Mouse (Mus musculus): ENCODE results near the gene Fermt2. TPM values are rescaled to one million over a fixed set of nuclear protein-coding genes. Genes with fewer than 3 reads are reported as not detected.

The Fermt2 gene
- polyA plus RNA-seq (2012; rRNA removed): 16.9 and 17.6 TPM in 2 replicates

GRCm38 (mm10) chr14:45529411-45530363 is at the start of gene Fermt2:
Gene Fermt2 (minus strand): TSS chr14:45530118.
- 1% methylated on average over 111 of the region's 126 CpGs for WGBS
- DNase-seq (ENCODE audit: low read depth, low spot score): no peak

- WGBS: 38% methylated on average over 33 of the region's 33 CpGs
- peak; percentile 29 for DNase-seq (ENCODE audit: low read depth, low spot score)
These were observed 36.4 kb upstream of the Fermt2 start for GRCm38 (mm10) chr14:45566066-45566937.

- 9% methylated on average over 20 of the region's 20 CpGs for WGBS
- no peak for DNase-seq (ENCODE audit: low read depth, low spot score)
These were observed 35.5 kb upstream of the Fermt2 start for GRCm38 (mm10) chr14:45565216-45566065.

GRCm38 (mm10) chr14:45563577-45563976 is 33.7 kb upstream of the Fermt2 start:
- 82% methylated on average over 1 of the region's 1 CpGs for WGBS
- DNase-seq (ENCODE audit: low read depth, low spot score): no peak

GRCm38 (mm10) chr14:45561681-45562080 is 31.8 kb upstream of the Fermt2 start:
- no peak for DNase-seq (ENCODE audit: low read depth, low spot score)
- WGBS: 46% methylated on average over 6 of the region's 6 CpGs

GRCm38 (mm10) chr14:45559018-45559417 is 29.1 kb upstream of the Fermt2 start:
- WGBS: 93% methylated on average over 1 of the region's 1 CpGs
- DNase-seq (ENCODE audit: low read depth, low spot score): no peak

GRCm38 (mm10) chr14:45554336-45554735 is 24.4 kb upstream of the Fermt2 start:
- DNase-seq (ENCODE audit: low read depth, low spot score): no peak
- 63% methylated on average over 6 of the region's 6 CpGs for WGBS

- 42% methylated on average over 2 of the region's 2 CpGs for WGBS
These were observed 23.9 kb upstream of the Fermt2 start for GRCm38 (mm10) chr14:45553854-45554253.

GRCm38 (mm10) chr14:45552431-45552830 is 22.5 kb upstream of the Fermt2 start:
- no peak for DNase-seq (ENCODE audit: low read depth, low spot score)
- WGBS: 79% methylated on average over 4 of the region's 4 CpGs

More at GRCm38 (mm10) chr14:45553854-45554253, 23.9 kb upstream of the Fermt2 start:
- no peak for DNase-seq (ENCODE audit: low read depth, low spot score)

- WGBS: 62% methylated on average over 17 of the region's 17 CpGs
- DNase-seq (ENCODE audit: low read depth, low spot score): no peak
These were observed 21.3 kb upstream of the Fermt2 start for GRCm38 (mm10) chr14:45551121-45551768.

GRCm38 (mm10) chr14:45550010-45550647 is 20.2 kb upstream of the Fermt2 start:
- WGBS: 62% methylated on average over 13 of the region's 13 CpGs

GRCm38 (mm10) chr14:45548118-45548517 is 18.2 kb upstream of the Fermt2 start:
- no peak for DNase-seq (ENCODE audit: low read depth, low spot score)
- 79% methylated on average over 3 of the region's 3 CpGs for WGBS

More at GRCm38 (mm10) chr14:45550010-45550647, 20.2 kb upstream of the Fermt2 start:
- no peak for DNase-seq (ENCODE audit: low read depth, low spot score)

- DNase-seq (ENCODE audit: low read depth, low spot score): no peak
- WGBS: 78% methylated on average over 7 of the region's 7 CpGs
These were observed 15.0 kb upstream of the Fermt2 start for GRCm38 (mm10) chr14:45544905-45545304.

- DNase-seq (ENCODE audit: low read depth, low spot score): no peak
- 56% methylated on average over 5 of the region's 6 CpGs for WGBS
These were observed 14.1 kb upstream of the Fermt2 start for GRCm38 (mm10) chr14:45544026-45544425.

GRCm38 (mm10) chr14:45539659-45540468 is 9.9 kb upstream of the Fermt2 start:
- no peak for DNase-seq (ENCODE audit: low read depth, low spot score)
- 35% methylated on average over 12 of the region's 12 CpGs for WGBS

- no peak for DNase-seq (ENCODE audit: low read depth, low spot score)
- 4% methylated on average over 37 of the region's 37 CpGs for WGBS
These were observed 737 bp upstream of the Fermt2 start for GRCm38 (mm10) chr14:45530364-45531345.
